Mouse (Mus musculus) ZHBTc4 (cell line): ENCODE data around the gene Traf7.
A peak's percentile ranks its signal among the peaks of the same experiment; 100 is the strongest.

Experiments used
- DNase-seq: peaks from one replicate; pipeline ENCODE4 v3.0.0-alpha.2; 2011; ENCODE audit warnings: low read depth, low spot score

Gene Traf7

GRCm38 (mm10) chr17:24477985-24478600 lies 49.6 kb downstream of the Traf7 start:
- peak; percentile 40 for DNase-seq

GRCm38 (mm10) chr17:24477053-24477984 lies 50.4 kb downstream of the Traf7 start:
- DNase-seq = no peak

- DNase-seq = no peak
These were observed 51.5 kb downstream of the Traf7 start for GRCm38 (mm10) chr17:24476022-24476776.

GRCm38 (mm10) chr17:24475586-24475985 lies 52.2 kb downstream of the Traf7 start:
- DNase-seq = no peak

- DNase-seq = no peak
These were observed 53.2 kb downstream of the Traf7 start for GRCm38 (mm10) chr17:24474557-24474956.

- no peak for DNase-seq
These were observed 54.0 kb downstream of the Traf7 start, which contains the start of gene Bricd5 for GRCm38 (mm10) chr17:24473612-24474275. Bricd5 (plus strand) TSS chr17:24473884.

GRCm38 (mm10) chr17:24472512-24472911 lies 55.2 kb downstream of the Traf7 start:
- no peak for DNase-seq

- DNase-seq = peak; percentile 32
These were observed 56.8 kb downstream of the Traf7 start for GRCm38 (mm10) chr17:24470701-24471527.

- peak; percentile 99 for DNase-seq
These were observed 57.7 kb downstream of the Traf7 start, which contains the start of the genes E4f1 and Pgp for GRCm38 (mm10) chr17:24469910-24470602. E4f1 (minus strand) TSS chr17:24470313. Pgp (plus strand) TSS chr17:24470392.

GRCm38 (mm10) chr17:24469336-24469909 lies 58.3 kb downstream of the Traf7 start:
- DNase-seq = no peak

GRCm38 (mm10) chr17:24468636-24469246 lies 59.0 kb downstream of the Traf7 start:
- DNase-seq = peak; percentile 75

- DNase-seq = peak; percentile 81
These were observed 64.2 kb downstream of the Traf7 start for GRCm38 (mm10) chr17:24463374-24464133.

- DNase-seq = no peak
These were observed 64.8 kb downstream of the Traf7 start for GRCm38 (mm10) chr17:24462932-24463331.

GRCm38 (mm10) chr17:24461580-24461979 lies 66.2 kb downstream of the Traf7 start:
- DNase-seq = peak; percentile 80
